7 mouse cellular contexts compared by ENCODE assay signal in genomic region chr9:21799010-21799350, GRCm38 (mm10). TPM values are rescaled to one million over a fixed set of nuclear protein-coding genes. Genes with fewer than 3 reads are reported as not detected.
A peak's percentile ranks its signal among the peaks of the same experiment; 100 is the strongest.
DNase-seq lines count a peak whose midpoint lies in the region; ATAC-seq and TF ChIP-seq lines count a peak whose summit lies in the region.

No protein-coding gene starts in this region.

- no peak for DNase-seq in lung, postnatal 0 days (ENCODE audit: low spot score)
- no peak for DNase-seq in lung, postnatal 25 days (ENCODE audit: low spot score)
- no peak for DNase-seq in gastrocnemius, postnatal 36 days
- no peak for DNase-seq in ovary, postnatal 14 days (ENCODE audit: low spot score)

- peak overlapping the region; percentile 63 for H3K4me2 ChIP-seq in lung, postnatal 0 days (replicated peaks; ENCODE audit: low read depth, low read length)
- H3K4me2 ChIP-seq in forebrain, embryonic 13.5 days = peak overlapping the region; percentile 82
- H3K4me2 ChIP-seq in liver, embryonic 12.5 days = peak overlapping the region; percentile 94
- peak overlapping the region; percentile 64 for H3K4me2 ChIP-seq in stomach, embryonic 16.5 days (ENCODE audit: low read depth, low read length)

- peak overlapping the region; percentile 76; the same call in 1 of the 2 replicates for H3K4me3 ChIP-seq in lung, postnatal 0 days (ENCODE audit: low read depth, low read length)
- peak overlapping the region; percentile 61 for H3K4me3 ChIP-seq in forebrain, embryonic 13.5 days
- H3K4me3 ChIP-seq in liver, embryonic 12.5 days = peak overlapping the region; percentile 70
- H3K4me3 ChIP-seq in stomach, embryonic 16.5 days (replicated peaks; ENCODE audit: low read length) = peak overlapping the region; percentile 83

- intact Hi-C loops in gastrocnemius, postnatal 36 days (cut with DNase I) = no loop called here

- peaks cover 16% of the 10 kb centered on the region for H3K4me1 ChIP-seq in lung, postnatal 0 days (ENCODE audit: insufficient read depth, low read depth, low read length)
- peaks cover 16% of the 10 kb centered on the region for H3K4me1 ChIP-seq in forebrain, embryonic 13.5 days
- H3K4me1 ChIP-seq in liver, embryonic 12.5 days = peaks cover 35% of the 10 kb centered on the region
- peaks cover 18% of the 10 kb centered on the region for H3K4me1 ChIP-seq in stomach, embryonic 16.5 days (ENCODE audit: control insufficient read depth, insufficient read depth, low read length)

- no peak for ATAC-seq in lung, postnatal 0 days
- no peak for ATAC-seq in forebrain, embryonic 13.5 days
- ATAC-seq in liver, embryonic 12.5 days = no peak
- ATAC-seq in stomach, embryonic 16.5 days (ENCODE audit: insufficient read depth, low FRiP score) = no peak

- no peak for TF ChIP-seq CTCF in lung, postnatal 0 days (IDR thresholded peaks at IDR 0.05)

- peak overlapping the region; percentile 91 for H3K27ac ChIP-seq in lung, postnatal 0 days (ENCODE audit: low read length)
- no peak overlapping the region for H3K27ac ChIP-seq in forebrain, embryonic 13.5 days
- peak overlapping the region; percentile 78 for H3K27ac ChIP-seq in liver, embryonic 12.5 days
- peak overlapping the region; percentile 94 for H3K27ac ChIP-seq in stomach, embryonic 16.5 days (ENCODE audit: low read length)

- H3K27me3 ChIP-seq in lung, postnatal 0 days (replicated peaks; ENCODE audit: insufficient read depth, low read length) = no peaks in the 10 kb centered on the region
- no peaks in the 10 kb centered on the region for H3K27me3 ChIP-seq in forebrain, embryonic 13.5 days
- H3K27me3 ChIP-seq in liver, embryonic 12.5 days (replicated peaks) = peaks cover 16% of the 10 kb centered on the region; the same call in 1 of the 2 replicates
- H3K27me3 ChIP-seq in stomach, embryonic 16.5 days (ENCODE audit: control insufficient read depth, insufficient read depth, low read length) = no peaks in the 10 kb centered on the region

- peak overlapping the region; percentile 90; the same call in 1 of the 2 replicates for H3K9ac ChIP-seq in lung, postnatal 0 days (replicated peaks; ENCODE audit: low read depth)
- no peak overlapping the region for H3K9ac ChIP-seq in forebrain, embryonic 13.5 days
- peak overlapping the region; percentile 73; the same call in 1 of the 2 replicates for H3K9ac ChIP-seq in liver, embryonic 12.5 days
- H3K9ac ChIP-seq in stomach, embryonic 16.5 days (ENCODE audit: low read length) = peak overlapping the region; percentile 94

- peaks cover 13% of the 10 kb centered on the region; the same call in 1 of the 2 replicates for H3K36me3 ChIP-seq in lung, postnatal 0 days (ENCODE audit: insufficient read depth, low read length)
- 0 out of 2 replicates have a peak, but pooled peaks cover 10% of the 10 kb centered on the region for H3K36me3 ChIP-seq in forebrain, embryonic 13.5 days (ENCODE audit: poor library complexity, severe bottlenecking)
- H3K36me3 ChIP-seq in liver, embryonic 12.5 days = peaks cover 24% of the 10 kb centered on the region
- peaks cover 14% of the 10 kb centered on the region for H3K36me3 ChIP-seq in stomach, embryonic 16.5 days (ENCODE audit: control insufficient read depth, insufficient read depth, low read length)

- WGBS in lung, postnatal 0 days = 33% methylated on average over 3 of the region's 3 CpGs
- 56% methylated on average over 3 of the region's 3 CpGs for WGBS in forebrain, embryonic 13.5 days
- 50% methylated on average over 3 of the region's 3 CpGs for WGBS in liver, embryonic 12.5 days (ENCODE audit: insufficient replicate concordance)
- 38% methylated on average over 3 of the region's 3 CpGs for WGBS in stomach, embryonic 16.5 days

- H3K9me3 ChIP-seq in lung, postnatal 0 days (ENCODE audit: low read length) = no peaks in the 10 kb centered on the region
- H3K9me3 ChIP-seq in forebrain, embryonic 13.5 days (replicated peaks) = no peaks in the 10 kb centered on the region
- no peaks in the 10 kb centered on the region for H3K9me3 ChIP-seq in liver, embryonic 12.5 days (replicated peaks)
- H3K9me3 ChIP-seq in stomach, embryonic 16.5 days (replicated peaks; ENCODE audit: control insufficient read depth, low read length) = no peaks in the 10 kb centered on the region

- TF ChIP-seq EP300 in lung, postnatal 0 days (IDR thresholded peaks at IDR 0.05) = no peak

RNA-seq across cellular contexts. Expression of gene Kank2, which starts 0.4 kb away (rescaled TPM):
- 23.3 and 24.0 TPM in 2 replicates for polyA plus RNA-seq in lung, postnatal 0 days (2015; fragmentation: Nextera tagmentation; extraction: Ambion mirVana)
- 2.6 and 3.1 TPM in 2 replicates for polyA plus RNA-seq in forebrain, embryonic 13.5 days (2015; fragmentation: Nextera tagmentation; extraction: Ambion mirVana)
- 5.0 and 5.5 TPM in 2 replicates for polyA plus RNA-seq in liver, embryonic 12.5 days (2016; fragmentation: Nextera tagmentation; extraction: Ambion mirVana)
- polyA plus RNA-seq in stomach, embryonic 16.5 days (2015; fragmentation: Nextera tagmentation; extraction: Ambion mirVana) = 11.2 and 11.6 TPM in 2 replicates
- 10 to 100 TPM; 12.7 to 13.3 TPM for total RNA-seq in gastrocnemius, postnatal 36 days (2021)

RNA-seq across cellular contexts. Expression of gene Angptl8, which starts 36.3 kb away (rescaled TPM):
- 6.2 and 7.4 TPM in 2 replicates for polyA plus RNA-seq in lung, postnatal 0 days (2015; fragmentation: Nextera tagmentation; extraction: Ambion mirVana)
- 0.21 TPM in 1 of 2 replicates, not detected in the other for polyA plus RNA-seq in forebrain, embryonic 13.5 days (2015; fragmentation: Nextera tagmentation; extraction: Ambion mirVana)
- polyA plus RNA-seq in liver, embryonic 12.5 days (2016; fragmentation: Nextera tagmentation; extraction: Ambion mirVana) = 13.4 and 14.1 TPM in 2 replicates
- polyA plus RNA-seq in stomach, embryonic 16.5 days (2015; fragmentation: Nextera tagmentation; extraction: Ambion mirVana) = 6.4 TPM in 2 replicates
- not detected for total RNA-seq in gastrocnemius, postnatal 36 days (2021)

RNA-seq across cellular contexts. Expression of gene Spc24, which starts 38.9 kb away (rescaled TPM):
- 13.4 and 15.7 TPM in 2 replicates for polyA plus RNA-seq in lung, postnatal 0 days (2015; fragmentation: Nextera tagmentation; extraction: Ambion mirVana)
- 95.6 and 95.7 TPM in 2 replicates for polyA plus RNA-seq in forebrain, embryonic 13.5 days (2015; fragmentation: Nextera tagmentation; extraction: Ambion mirVana)
- 112 and 114 TPM in 2 replicates for polyA plus RNA-seq in liver, embryonic 12.5 days (2016; fragmentation: Nextera tagmentation; extraction: Ambion mirVana)
- polyA plus RNA-seq in stomach, embryonic 16.5 days (2015; fragmentation: Nextera tagmentation; extraction: Ambion mirVana) = 83.7 and 87.5 TPM in 2 replicates
- total RNA-seq in gastrocnemius, postnatal 36 days (2021) = 1 to 10 TPM in 1 of 2 experiments, under 1 TPM in 1; 0.64 to 1.8 TPM

RNA-seq across cellular contexts. Expression of gene Dock6, which starts 53.5 kb away (rescaled TPM):
- polyA plus RNA-seq in lung, postnatal 0 days (2015; fragmentation: Nextera tagmentation; extraction: Ambion mirVana) = 35.8 and 43.2 TPM in 2 replicates
- 12.5 and 13.9 TPM in 2 replicates for polyA plus RNA-seq in forebrain, embryonic 13.5 days (2015; fragmentation: Nextera tagmentation; extraction: Ambion mirVana)
- 8.4 and 8.7 TPM in 2 replicates for polyA plus RNA-seq in liver, embryonic 12.5 days (2016; fragmentation: Nextera tagmentation; extraction: Ambion mirVana)
- 39.4 and 41.6 TPM in 2 replicates for polyA plus RNA-seq in stomach, embryonic 16.5 days (2015; fragmentation: Nextera tagmentation; extraction: Ambion mirVana)
- total RNA-seq in gastrocnemius, postnatal 36 days (2021) = 10 to 100 TPM; 10.1 to 12.5 TPM
